Comparison of ENCODE assay signal across 10 mouse cellular contexts in the genomic region with DNA sequence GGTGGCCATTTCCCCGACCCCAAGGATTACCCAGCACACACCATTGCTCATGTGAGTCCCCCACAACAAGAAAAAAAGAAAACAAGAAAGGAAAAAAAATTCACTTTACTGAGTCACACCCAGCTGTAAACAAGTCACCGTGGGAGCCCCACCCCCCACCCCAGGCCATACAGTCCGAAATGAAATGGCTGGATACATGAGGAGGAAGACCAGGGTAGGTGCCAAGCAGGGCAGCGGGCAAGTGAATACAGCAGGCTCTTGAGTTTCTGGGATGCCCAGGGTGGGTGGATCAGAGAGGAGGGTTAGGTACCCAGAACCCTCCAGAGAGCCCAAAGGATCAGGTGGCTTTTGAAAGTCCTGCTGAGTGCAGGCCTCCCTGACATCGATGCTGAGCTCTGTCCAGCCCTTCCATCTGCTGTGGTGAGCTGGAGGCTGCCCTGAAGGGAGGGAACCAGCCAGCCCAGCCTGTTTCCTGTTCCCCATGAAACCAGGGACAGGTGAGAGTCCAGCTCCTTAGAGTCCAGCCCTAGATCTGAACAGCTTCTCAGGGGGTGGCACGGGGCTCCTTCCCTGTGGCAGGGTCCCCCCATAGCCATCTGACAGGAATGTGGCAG. TPM values are rescaled to one million over a fixed set of nuclear protein-coding genes. Genes with fewer than 3 reads are reported as not detected.
DNase-seq lines count a peak whose midpoint lies in the region; ATAC-seq and TF ChIP-seq lines count a peak whose summit lies in the region.
"Had no signal": no experiment of that assay in that cellular context is flagged by ENCODE, and none has a peak within 500 bp of the region (broad histone marks: within the 10 kb centered on the region; RNA-seq: fewer than 3 reads in every experiment).

No protein-coding gene starts in this region.

- no peak for ATAC-seq in G1E (ENCODE audit: extremely low read depth, insufficient number of reproducible peaks, low FRiP score, poor library complexity, severe bottlenecking)
- ATAC-seq in forebrain, embryonic 11.5 days (replicated peaks; ENCODE audit: low FRiP score), result no peak
- ATAC-seq in limb, embryonic 15.5 days (ENCODE audit: insufficient number of reproducible peaks, low FRiP score, low TSS enrichment, low read depth), result no peak

- peaks cover 74% of the 10 kb centered on the region for H3K36me3 ChIP-seq in G1E (replicated peaks)
- no peaks in the 10 kb centered on the region for H3K36me3 ChIP-seq in forebrain, embryonic 11.5 days (ENCODE audit: control insufficient read depth, insufficient read depth, low read length)
- H3K36me3 ChIP-seq in limb, embryonic 15.5 days, result peaks cover 46% of the 10 kb centered on the region

- H3K9ac ChIP-seq in forebrain, embryonic 11.5 days (ENCODE audit: low read length), result peak overlapping the region; percentile 99
- 0 out of 2 replicates have a peak overlapping the region, but pooled peaks have one; percentile 14 for H3K9ac ChIP-seq in limb, embryonic 15.5 days

- peak overlapping the region; percentile 89 for H3K4me2 ChIP-seq in forebrain, embryonic 11.5 days (ENCODE audit: low read depth, low read length, severe bottlenecking)
- H3K4me2 ChIP-seq in limb, embryonic 15.5 days, result peak overlapping the region; percentile 75

- H3K4me3 ChIP-seq in G1E (ENCODE audit: low read depth, low read length), result peak overlapping the region; percentile 58; the same call in 1 of the 2 replicates
- no peak overlapping the region; the same call in 1 of the 2 replicates for H3K4me3 ChIP-seq in forebrain, embryonic 11.5 days (ENCODE audit: low read depth, low read length)
- 0 out of 2 replicates have a peak overlapping the region, but pooled peaks have one; percentile 64 for H3K4me3 ChIP-seq in limb, embryonic 15.5 days

- TF ChIP-seq CTCF in G1E (IDR thresholded peaks at IDR 0.05; ENCODE audit: low read depth, low read length), result no peak

- peaks cover 19% of the 10 kb centered on the region; the same call in 1 of the 2 replicates for H3K27me3 ChIP-seq in G1E (ENCODE audit: insufficient read depth, low read length)
- H3K27me3 ChIP-seq in forebrain, embryonic 11.5 days (ENCODE audit: control insufficient read depth, insufficient read depth, low read length), result no peaks in the 10 kb centered on the region
- H3K27me3 ChIP-seq in limb, embryonic 15.5 days, result no peaks in the 10 kb centered on the region

- H3K4me1 ChIP-seq in G1E (ENCODE audit: insufficient read depth, low read depth, low read length), result peaks cover 86% of the 10 kb centered on the region
- H3K4me1 ChIP-seq in forebrain, embryonic 11.5 days (replicated peaks; ENCODE audit: control insufficient read depth, insufficient read depth, low read length), result peaks cover 22% of the 10 kb centered on the region
- peaks cover 47% of the 10 kb centered on the region for H3K4me1 ChIP-seq in limb, embryonic 15.5 days

- no peaks in the 10 kb centered on the region for H3K9me3 ChIP-seq in G1E (replicated peaks)
- H3K9me3 ChIP-seq in forebrain, embryonic 11.5 days (ENCODE audit: control insufficient read depth, low read length), result no peaks in the 10 kb centered on the region
- H3K9me3 ChIP-seq in limb, embryonic 15.5 days, result no peaks in the 10 kb centered on the region

- peak; percentile 90 for DNase-seq in heart, adult 11 months
- DNase-seq in heart, adult 18-20 months, result no peak
- no peak for DNase-seq in G1E (ENCODE audit: low spot score)
- peak; percentile 67 for DNase-seq in forebrain, embryonic 11.5 days (ENCODE audit: low spot score)
- DNase-seq in adrenal gland, postnatal 14 days, result no peak
- DNase-seq in T-cell, adult 2 months (ENCODE audit: low spot score), result no peak
- DNase-seq in kidney, adult 18-20 months, result no peak

- H3K27ac ChIP-seq in forebrain, embryonic 11.5 days (ENCODE audit: low read depth, low read length), result peak overlapping the region; percentile 97
- H3K27ac ChIP-seq in limb, embryonic 15.5 days, result peak overlapping the region; percentile 94

- WGBS in forebrain, embryonic 11.5 days, result 9% methylated on average over 6 of the region's 6 CpGs
- 27% methylated on average over 6 of the region's 6 CpGs for WGBS in limb, embryonic 15.5 days

RNA-seq across cellular contexts. Expression of gene Mdk, which starts 0.7 kb away (rescaled TPM):
- total RNA-seq in heart, adult 18-20 months (2021), result 1 to 10 TPM; 2.3 to 2.9 TPM
- 4.5 and 4.9 TPM in 2 replicates for total RNA-seq in G1E (2014; fragmentation: Nextera tagmentation)
- total RNA-seq in G1E (2017), result 0.76 and 0.81 TPM in 2 replicates
- polyA plus RNA-seq in G1E (2012), result 5.5 and 5.8 TPM in 2 replicates
- 1,095 and 1,130 TPM in 2 replicates for polyA plus RNA-seq in forebrain, embryonic 11.5 days (2014; fragmentation: Nextera tagmentation; extraction: Ambion mirVana)
- polyA plus RNA-seq in limb, embryonic 15.5 days (2015; fragmentation: Nextera tagmentation; extraction: Ambion mirVana), result 899 and 1,046 TPM in 2 replicates
- 14.6 and 17.5 TPM in 2 replicates for total RNA-seq in adrenal gland, postnatal 14 days (2021)
- total RNA-seq: common myeloid progenitor, adult 5-6 weeks had no signal

RNA-seq across cellular contexts. Expression of gene Chrm4, which starts 5.8 kb away (rescaled TPM):
- not detected for total RNA-seq in heart, adult 18-20 months (2021)
- total RNA-seq in G1E (2014; fragmentation: Nextera tagmentation) (0.60 TPM in 1 of 2 replicates, not detected in the other), G1E (2017) (0.11 and 0.23 TPM in 2 replicates)
- 0.04 TPM in 1 of 2 replicates, not detected in the other for polyA plus RNA-seq in G1E (2012)
- polyA plus RNA-seq in forebrain, embryonic 11.5 days (2014; fragmentation: Nextera tagmentation; extraction: Ambion mirVana), result 0.47 and 0.56 TPM in 2 replicates
- 0.20 and 0.29 TPM in 2 replicates for polyA plus RNA-seq in limb, embryonic 15.5 days (2015; fragmentation: Nextera tagmentation; extraction: Ambion mirVana)
- total RNA-seq in adrenal gland, postnatal 14 days (2021), result 1.2 and 1.5 TPM in 2 replicates

RNA-seq across cellular contexts. Expression of gene Gm9821, which starts 12.7 kb away (rescaled TPM):
- total RNA-seq in heart, adult 18-20 months (2021), result not detected
- not detected in 2 replicates for total RNA-seq in G1E (2014; fragmentation: Nextera tagmentation)
- 1.6 and 1.8 TPM in 2 replicates for total RNA-seq in G1E (2017)
- 0.07 and 0.10 TPM in 2 replicates for polyA plus RNA-seq in G1E (2012)
- polyA plus RNA-seq in forebrain, embryonic 11.5 days (2014; fragmentation: Nextera tagmentation; extraction: Ambion mirVana), result 0.36 and 0.90 TPM in 2 replicates
- 0.45 TPM in 2 replicates for polyA plus RNA-seq in limb, embryonic 15.5 days (2015; fragmentation: Nextera tagmentation; extraction: Ambion mirVana)
- not detected in 2 replicates for total RNA-seq in adrenal gland, postnatal 14 days (2021)
- total RNA-seq: left cerebral cortex, postnatal 25 days had no signal

RNA-seq across cellular contexts. Expression of gene Dgkz, which starts 42.8 kb away (rescaled TPM):
- total RNA-seq in heart, adult 18-20 months (2021), result 10 to 100 TPM; 33.8 to 35.9 TPM
- 290 and 308 TPM in 2 replicates for total RNA-seq in G1E (2014; fragmentation: Nextera tagmentation)
- 115 and 146 TPM in 2 replicates for total RNA-seq in G1E (2017)
- polyA plus RNA-seq in G1E (2012), result 403 and 416 TPM in 2 replicates
- polyA plus RNA-seq in forebrain, embryonic 11.5 days (2014; fragmentation: Nextera tagmentation; extraction: Ambion mirVana), result 32.7 and 35.9 TPM in 2 replicates
- 30.9 and 35.9 TPM in 2 replicates for polyA plus RNA-seq in limb, embryonic 15.5 days (2015; fragmentation: Nextera tagmentation; extraction: Ambion mirVana)
- 56.4 and 79.0 TPM in 2 replicates for total RNA-seq in adrenal gland, postnatal 14 days (2021)

Comparison
In these comparisons a context has a peak if more than half of its experiments do, and no peak if none do; other contexts are left out.
1. DNase-seq: peak in heart, adult 11 months (single experiment) and forebrain, embryonic 11.5 days (single experiment); none in heart, adult 18-20 months (0 of 2), G1E (single experiment), adrenal gland, postnatal 14 days (single experiment), T-cell, adult 2 months (single experiment) and kidney, adult 18-20 months (single experiment).